Mouse (Mus musculus) ES-Bruce4 (cell line): ENCODE results near the gene Plpp1.

Experiments
- CTCF ChIP-seq: IDR thresholded peaks from one replicate; pipeline ENCODE4 v1.8.1; 2011; ENCODE audit warnings: low read depth, low read length
- EP300 ChIP-seq: IDR thresholded peaks from 2 replicates; pipeline ENCODE4 v1.6.1; 2011; ENCODE audit warnings: low read depth, low read length; ENCODE audit not compliant: insufficient read depth

DNA sequence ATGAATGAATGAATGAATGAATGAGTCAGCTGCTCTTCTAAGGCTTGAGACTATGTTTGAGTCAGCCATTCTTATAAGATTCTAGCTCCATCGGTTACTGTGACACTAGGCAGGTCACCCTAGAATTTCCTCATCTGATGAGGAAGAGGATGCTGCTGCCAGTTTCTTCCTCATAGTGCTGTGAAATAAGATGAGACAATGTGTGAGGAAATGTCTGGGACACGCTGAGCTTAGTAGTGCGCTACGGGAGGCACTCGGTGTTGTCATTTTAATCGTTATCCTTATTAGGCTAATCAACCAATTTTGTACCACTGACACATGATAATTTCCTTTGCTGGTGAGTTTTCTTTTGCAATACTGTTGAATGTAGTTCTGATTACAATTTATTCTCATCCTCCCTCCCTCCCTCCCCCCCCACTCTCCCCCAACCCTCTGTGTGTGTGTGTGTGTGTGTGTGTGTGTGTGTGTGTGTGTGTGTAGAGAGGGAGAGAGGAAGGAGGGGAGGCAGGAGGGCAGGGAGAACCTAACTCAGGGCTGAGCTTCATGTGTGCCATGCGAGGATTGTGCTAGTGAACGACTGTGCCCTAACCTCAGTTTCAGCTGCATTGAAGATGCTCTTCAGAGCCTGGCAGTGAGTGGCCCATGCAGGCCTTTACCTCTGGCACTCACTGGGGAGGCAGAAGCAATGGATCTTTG is 11.3 kb downstream of the Plpp1 start:
- TF ChIP-seq CTCF (no peak), EP300 (no peak)
